Mouse (Mus musculus) MN1 (cell line): ENCODE measurements around the gene Olfr524.

Experiments used
- DNase-seq: peaks from one replicate; pipeline ENCODE4 v3.0.0-alpha.2; 2016; ENCODE audit warnings: low spot score

The Olfr524 gene

GRCm38 (mm10) chr7:140186646-140187620 lies 18.8 kb downstream of the Olfr524 start:
- DNase-seq, result no peak

GRCm38 (mm10) chr7:140184206-140184605 lies 21.6 kb downstream of the Olfr524 start:
- DNase-seq, result no peak

GRCm38 (mm10) chr7:140180692-140181091 lies 25.1 kb downstream of the Olfr524 start:
- no peak for DNase-seq

- DNase-seq, result no peak
Measured at GRCm38 (mm10) chr7:140179176-140179575, 26.6 kb downstream of the Olfr524 start.

- no peak for DNase-seq
Measured at GRCm38 (mm10) chr7:140172936-140173335, 32.8 kb downstream of the Olfr524 start, which contains the start of gene Olfr523. Gene Olfr523, plus strand, starts transcription at chr7:140173217.

GRCm38 (mm10) chr7:140170863-140171262 lies 34.9 kb downstream of the Olfr524 start:
- DNase-seq, result no peak

GRCm38 (mm10) chr7:140169386-140169785 lies 36.4 kb downstream of the Olfr524 start:
- no peak for DNase-seq

- DNase-seq, result no peak
Measured at GRCm38 (mm10) chr7:140167950-140168349, 37.8 kb downstream of the Olfr524 start.

- DNase-seq, result no peak
Measured at GRCm38 (mm10) chr7:140164664-140165063, 41.1 kb downstream of the Olfr524 start, which contains the start of gene Olfr522. Gene Olfr522, minus strand, starts transcription at chr7:140164764.

- no peak for DNase-seq
Measured at GRCm38 (mm10) chr7:140160363-140160762, 45.4 kb downstream of the Olfr524 start.

GRCm38 (mm10) chr7:140154218-140154927 lies 51.4 kb downstream of the Olfr524 start, which contains the start of gene Sprn:
Gene Sprn, minus strand, starts transcription at chr7:140154877.
- no peak for DNase-seq

GRCm38 (mm10) chr7:140153829-140154217 lies 51.9 kb downstream of the Olfr524 start:
- no peak for DNase-seq

GRCm38 (mm10) chr7:140153383-140153782 lies 52.4 kb downstream of the Olfr524 start:
- DNase-seq, result no peak
